Mouse (Mus musculus): ENCODE measurements around the gene Exoc3l2. TPM values are rescaled to one million over a fixed set of nuclear protein-coding genes. Genes with fewer than 3 reads are reported as not detected.

Exoc3l2 gene
- polyA plus RNA-seq, 1 experiment from 2014 or later = 2.2 TPM

DNA sequence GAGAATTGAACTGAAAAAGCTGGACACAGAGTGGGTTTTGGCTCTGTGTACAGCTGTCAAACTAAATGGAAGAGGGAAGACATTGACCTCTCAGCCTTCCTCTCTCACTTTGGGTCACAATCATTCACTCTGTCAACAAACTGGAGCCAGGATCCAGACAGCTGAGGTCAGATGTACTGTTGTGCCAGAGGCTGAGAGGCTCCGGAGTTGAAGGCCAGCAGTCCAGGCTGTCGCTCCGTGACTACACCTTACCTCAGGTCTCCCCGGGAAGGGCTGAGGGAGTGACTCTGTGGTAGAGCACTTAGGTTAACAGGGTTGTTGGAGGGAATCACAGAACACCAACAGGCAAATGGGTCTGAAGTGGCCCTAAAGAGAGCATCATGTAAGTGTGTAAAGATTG is 35.2 kb downstream of the Exoc3l2 start:
- Histone ChIP-seq H3K4me1 (ENCODE audit: insufficient read depth) (no peaks in the 10 kb centered on the region; the same call in 1 of the 2 replicates), H3K9ac (no peak overlapping the region), H3K4me2 (no peak overlapping the region), H3K27me3 (ENCODE audit: insufficient read depth, low read length) (no peaks in the 10 kb centered on the region), H3K9me3 (ENCODE audit: low read depth, low read length) (no peaks in the 10 kb centered on the region), H3K4me3 (ENCODE audit: low read depth, low read length) (no peak overlapping the region), H3K27ac (ENCODE audit: low read depth) (no peak overlapping the region), H3K36me3 (ENCODE audit: insufficient read depth) (no peaks in the 10 kb centered on the region)
- TF ChIP-seq CTCF (IDR thresholded peaks at IDR 0.05; ENCODE audit: low read depth) = no peak
- ATAC-seq (ENCODE audit: insufficient read depth) (no peak), DNase-seq (no peak)
- WGBS = 29% methylated on average over 4 of the region's 4 CpGs

DNA sequence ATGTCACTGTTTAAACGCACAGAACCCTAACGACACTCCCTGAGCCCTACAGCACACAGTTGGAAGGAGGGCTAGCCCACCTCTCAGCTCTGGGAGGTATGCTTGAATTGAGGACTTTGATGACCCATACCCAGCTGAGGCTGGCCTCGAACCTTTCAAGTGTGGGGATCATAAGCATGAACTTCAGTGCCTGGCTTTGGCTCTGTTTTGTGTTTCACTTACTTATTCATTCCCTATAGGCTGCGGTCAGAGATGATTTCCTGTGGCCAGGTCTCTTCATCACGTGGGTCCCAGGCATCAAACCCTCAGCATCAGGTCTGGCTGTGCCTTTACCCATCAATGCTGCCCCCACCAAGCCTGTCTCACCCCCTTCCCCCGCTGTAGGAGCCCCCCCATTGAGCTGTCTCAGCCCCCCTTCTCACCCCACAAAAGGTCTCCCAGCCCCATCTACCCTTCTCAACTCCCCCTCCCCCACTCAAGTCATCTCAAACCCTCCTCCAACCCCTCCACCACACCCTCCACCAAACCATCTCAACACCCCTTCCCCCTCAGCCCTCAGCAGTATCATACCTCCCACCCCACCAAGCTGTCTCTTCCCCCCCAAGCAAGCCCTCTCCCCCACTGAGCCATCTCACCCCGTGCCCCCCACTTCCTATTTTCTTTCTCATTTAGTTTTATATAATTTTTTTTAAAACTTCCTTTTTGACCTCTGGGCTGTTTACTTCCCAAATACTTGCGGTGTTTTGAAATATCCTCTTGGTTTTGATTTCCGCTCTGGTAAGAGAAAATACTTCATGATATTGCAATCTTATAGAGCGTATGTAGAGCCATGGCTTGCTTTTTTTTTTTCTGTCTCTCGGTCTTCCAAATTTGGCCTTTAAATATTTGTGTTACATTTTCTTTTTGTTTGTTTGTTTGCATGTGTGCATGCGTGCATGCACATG is 37.6 kb downstream of the Exoc3l2 start:
- H3K9me3 ChIP-seq (ENCODE audit: low read depth, low read length) = no peaks in the 10 kb centered on the region
- H3K36me3 ChIP-seq (ENCODE audit: insufficient read depth) = no peaks in the 10 kb centered on the region
- H3K4me2 ChIP-seq = no peak overlapping the region
- WGBS = 64% methylated on average over 12 of the region's 12 CpGs
- H3K9ac ChIP-seq = no peak overlapping the region
- no peak overlapping the region for H3K4me3 ChIP-seq (ENCODE audit: low read depth, low read length)
- no peaks in the 10 kb centered on the region for H3K27me3 ChIP-seq (ENCODE audit: insufficient read depth, low read length)
- H3K27ac ChIP-seq (ENCODE audit: low read depth) = no peak overlapping the region
- ATAC-seq (ENCODE audit: insufficient read depth) = no peak
- TF ChIP-seq CTCF (IDR thresholded peaks at IDR 0.05; ENCODE audit: low read depth) = no peak
- no peaks in the 10 kb centered on the region; the same call in 1 of the 2 replicates for H3K4me1 ChIP-seq (ENCODE audit: insufficient read depth)
- no peak for DNase-seq

DNA sequence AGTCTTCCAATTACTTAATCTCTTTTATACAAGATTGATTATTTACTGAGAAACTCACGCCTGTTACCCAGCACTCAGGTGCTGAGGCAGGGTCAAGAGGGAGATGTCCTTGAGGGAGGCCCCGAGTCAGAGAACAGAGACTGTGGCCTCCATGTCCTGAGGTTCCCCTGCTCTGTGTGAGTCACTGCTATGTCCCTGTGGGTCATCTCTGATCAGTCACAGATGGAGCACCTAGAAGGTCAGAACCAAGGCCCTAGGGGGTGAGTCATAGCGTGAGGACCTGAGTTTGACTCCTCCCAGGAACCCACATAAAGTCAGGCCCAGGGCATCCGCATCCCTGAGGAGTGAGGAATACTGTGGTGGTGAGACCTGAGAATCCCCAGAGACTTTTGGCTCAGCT is 38.5 kb downstream of the Exoc3l2 start:
- Histone ChIP-seq H3K27ac (ENCODE audit: low read depth) (no peak overlapping the region), H3K27me3 (ENCODE audit: insufficient read depth, low read length) (no peaks in the 10 kb centered on the region), H3K36me3 (ENCODE audit: insufficient read depth) (no peaks in the 10 kb centered on the region), H3K4me3 (ENCODE audit: low read depth, low read length) (no peak overlapping the region), H3K4me2 (no peak overlapping the region), H3K9ac (no peak overlapping the region), H3K4me1 (ENCODE audit: insufficient read depth) (no peaks in the 10 kb centered on the region; the same call in 1 of the 2 replicates), H3K9me3 (ENCODE audit: low read depth, low read length) (no peaks in the 10 kb centered on the region)
- no peak for DNase-seq
- 73% methylated on average over 4 of the region's 4 CpGs for WGBS
- no peak for TF ChIP-seq CTCF (IDR thresholded peaks at IDR 0.05; ENCODE audit: low read depth)
- ATAC-seq (ENCODE audit: insufficient read depth) = no peak

DNA sequence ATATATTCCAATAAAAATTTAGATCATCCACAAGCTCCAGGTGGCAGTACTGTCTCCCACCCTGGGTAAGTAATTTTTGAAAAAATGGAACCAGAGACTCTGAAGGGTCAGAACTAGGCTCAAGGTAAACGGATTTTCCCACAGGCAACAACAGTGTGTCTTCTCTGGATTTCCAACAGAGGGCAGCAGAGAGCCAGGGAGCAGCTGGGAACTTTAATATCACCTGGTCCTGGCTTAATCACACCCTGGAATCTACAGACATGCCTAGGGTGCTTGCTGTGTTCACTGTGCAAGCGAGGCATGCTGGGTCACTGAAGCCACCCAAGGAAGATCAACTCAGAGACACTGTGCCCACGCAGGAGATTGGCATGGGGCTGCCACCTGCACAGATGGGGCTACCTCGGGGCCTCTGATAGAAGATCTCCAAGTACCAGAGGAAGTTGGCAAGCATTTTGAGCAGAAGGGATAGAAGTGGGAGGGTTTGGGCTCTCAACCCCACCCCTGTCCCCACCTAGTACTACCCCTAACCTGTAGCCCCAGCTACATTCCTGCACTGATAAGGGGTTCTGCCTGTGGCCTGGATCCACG is 40.4 kb downstream of the Exoc3l2 start:
- Histone ChIP-seq H3K27me3 (ENCODE audit: insufficient read depth, low read length) (no peaks in the 10 kb centered on the region), H3K4me1 (ENCODE audit: insufficient read depth) (no peaks in the 10 kb centered on the region; the same call in 1 of the 2 replicates), H3K4me3 (ENCODE audit: low read depth, low read length) (no peak overlapping the region), H3K4me2 (no peak overlapping the region), H3K9me3 (ENCODE audit: low read depth, low read length) (no peaks in the 10 kb centered on the region), H3K36me3 (ENCODE audit: insufficient read depth) (no peaks in the 10 kb centered on the region), H3K9ac (no peak overlapping the region), H3K27ac (ENCODE audit: low read depth) (no peak overlapping the region)
- peak; percentile 70 for DNase-seq
- TF ChIP-seq CTCF (IDR thresholded peaks at IDR 0.05; ENCODE audit: low read depth) = peak; percentile 90
- no peak for ATAC-seq (ENCODE audit: insufficient read depth)
- WGBS = 25% methylated on average over 5 of the region's 5 CpGs

DNA sequence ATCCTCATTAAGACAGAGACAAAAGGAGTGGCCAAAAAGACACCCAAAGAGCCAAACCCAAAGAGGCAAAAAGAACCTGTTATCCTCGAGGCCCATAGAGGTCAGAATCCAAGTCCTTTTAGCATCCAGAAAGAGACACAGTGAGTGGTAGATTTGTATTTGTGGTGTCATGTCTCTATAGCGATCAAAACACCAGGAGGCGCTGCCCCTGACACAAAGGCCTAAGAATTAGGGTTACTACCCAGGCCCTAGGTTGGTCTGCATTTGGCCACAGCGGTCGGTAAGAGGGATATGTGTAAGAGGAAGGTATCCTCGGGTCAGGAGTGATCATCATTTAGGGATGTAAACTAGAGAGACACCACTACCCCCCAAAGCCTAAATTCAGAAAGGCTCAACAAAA is 43.2 kb downstream of the Exoc3l2 start:
- Histone ChIP-seq H3K36me3 (ENCODE audit: insufficient read depth) (no peaks in the 10 kb centered on the region), H3K27me3 (ENCODE audit: insufficient read depth, low read length) (no peaks in the 10 kb centered on the region), H3K9ac (peak overlapping the region; percentile 53; the same call in 1 of the 2 replicates), H3K4me3 (ENCODE audit: low read depth, low read length) (peak overlapping the region; percentile 80; the same call in 1 of the 2 replicates), H3K27ac (ENCODE audit: low read depth) (no peak overlapping the region), H3K4me1 (ENCODE audit: insufficient read depth) (no peaks in the 10 kb centered on the region), H3K4me2 (peak overlapping the region; percentile 98), H3K9me3 (ENCODE audit: low read depth, low read length) (no peaks in the 10 kb centered on the region)
- DNase-seq = peak; percentile 60
- ATAC-seq (ENCODE audit: insufficient read depth) = no peak
- peak; percentile 45 for TF ChIP-seq CTCF (IDR thresholded peaks at IDR 0.05; ENCODE audit: low read depth)
- 38% methylated on average over 6 of the region's 6 CpGs for WGBS

DNA sequence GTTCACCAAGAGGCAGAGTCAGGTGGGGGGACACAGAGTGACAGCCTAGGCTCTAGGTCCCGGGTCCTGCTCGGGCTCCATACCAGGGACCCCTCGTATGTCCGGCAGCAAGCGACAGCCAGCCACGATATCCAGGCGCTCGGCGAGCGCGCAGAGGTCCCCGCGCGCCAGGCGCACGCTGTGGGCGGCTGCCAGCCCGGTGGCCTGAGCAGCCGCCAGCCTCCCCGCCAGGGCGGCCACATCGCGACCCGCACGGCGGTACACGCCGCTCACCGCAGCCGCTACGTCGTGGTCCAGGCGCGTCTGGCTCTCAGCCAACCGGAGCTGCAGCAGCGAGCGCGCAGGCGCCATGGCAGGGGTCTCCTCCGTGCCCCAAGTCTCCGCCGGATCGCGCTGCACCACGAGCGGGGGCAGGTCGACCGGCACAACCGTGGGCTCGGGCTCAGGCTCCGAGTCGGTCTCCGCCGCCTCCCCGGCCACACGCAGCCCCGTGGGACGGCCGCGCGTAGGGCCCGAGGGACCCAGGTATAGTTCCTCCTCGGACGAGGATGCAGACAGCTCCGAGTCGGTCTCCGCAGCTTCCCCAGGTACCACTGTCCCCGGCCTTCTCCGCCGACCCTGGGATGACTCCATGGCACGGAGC is 44.0 kb downstream of the Exoc3l2 start:
- under 1% methylated on average over 71 of the region's 71 CpGs for WGBS

DNA sequence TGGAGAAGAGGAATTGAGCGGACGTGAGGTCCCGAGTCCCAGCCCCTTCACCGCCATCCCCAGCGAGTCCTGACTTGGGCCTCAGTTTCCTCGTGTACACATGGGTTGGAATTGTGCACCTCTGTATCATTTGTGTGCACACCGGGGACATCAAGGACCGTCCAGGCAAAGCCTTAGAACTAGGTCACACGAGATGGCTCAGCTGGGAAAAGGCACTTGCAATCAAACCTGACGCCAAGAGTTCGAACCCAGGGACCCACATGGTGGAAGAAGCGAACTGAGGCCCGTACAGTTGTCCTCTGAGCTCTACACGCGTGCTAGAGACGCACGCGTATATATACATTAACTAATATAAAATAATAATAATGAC is 44.5 kb downstream of the Exoc3l2 start:
- TF ChIP-seq CTCF (IDR thresholded peaks at IDR 0.05; ENCODE audit: low read depth) = no peak
- WGBS = 4% methylated on average over 18 of the region's 18 CpGs
- no peak for DNase-seq
- no peak for ATAC-seq (ENCODE audit: insufficient read depth)
- no peaks in the 10 kb centered on the region for H3K9me3 ChIP-seq (ENCODE audit: low read depth, low read length)
- peak overlapping the region; percentile 80 for H3K4me3 ChIP-seq (ENCODE audit: low read depth, low read length)
- H3K27ac ChIP-seq (ENCODE audit: low read depth) = peak overlapping the region; percentile 37; the same call in 1 of the 2 replicates
- peak overlapping the region; percentile 53 for H3K9ac ChIP-seq
- H3K4me2 ChIP-seq = peak overlapping the region; percentile 98
- no peaks in the 10 kb centered on the region for H3K36me3 ChIP-seq (ENCODE audit: insufficient read depth)
- no peaks in the 10 kb centered on the region for H3K4me1 ChIP-seq (ENCODE audit: insufficient read depth)
- no peaks in the 10 kb centered on the region for H3K27me3 ChIP-seq (ENCODE audit: insufficient read depth, low read length)

More for the DNA sequence above, 44.0 kb downstream of the Exoc3l2 start:
- Histone ChIP-seq H3K4me1 (ENCODE audit: insufficient read depth) (no peaks in the 10 kb centered on the region), H3K36me3 (ENCODE audit: insufficient read depth) (no peaks in the 10 kb centered on the region), H3K9me3 (ENCODE audit: low read depth, low read length) (no peaks in the 10 kb centered on the region), H3K27ac (ENCODE audit: low read depth) (no peak overlapping the region), H3K9ac (peak overlapping the region; percentile 53), H3K27me3 (ENCODE audit: insufficient read depth, low read length) (no peaks in the 10 kb centered on the region), H3K4me3 (ENCODE audit: low read depth, low read length) (peak overlapping the region; percentile 80), H3K4me2 (peak overlapping the region; percentile 98)
- peak; percentile 81 for DNase-seq
- no peak for ATAC-seq (ENCODE audit: insufficient read depth)
- TF ChIP-seq CTCF (IDR thresholded peaks at IDR 0.05; ENCODE audit: low read depth) = no peak
